Mouse (Mus musculus) cortical plate, adult 2 months (tissue): ENCODE measurements at regions not wholly inside any gene's neighbourhood (a gene's known extent, or its start where the extent isn't known, plus 50 kb on each side); places are given as distances from the start of the nearest gene placed in this dataset.

Experiments used
- CTCF ChIP-seq: fragments of 200-500 bp; IDR thresholded peaks from 2 replicates; pipeline ENCODE4 v1.5.1; 2011; ENCODE audit warnings: mild to moderate bottlenecking, control low read depth, low read length; ENCODE audit not compliant: insufficient read depth; ENCODE audit errors: extremely low read depth
- POLR2A ChIP-seq: fragments of 200-500 bp; IDR thresholded peaks from 2 replicates; pipeline ENCODE4 v1.6.1; 2011; ENCODE audit warnings: mild to moderate bottlenecking, low read length, control low read depth; ENCODE audit not compliant: insufficient read depth; ENCODE audit errors: extremely low read depth

DNA sequence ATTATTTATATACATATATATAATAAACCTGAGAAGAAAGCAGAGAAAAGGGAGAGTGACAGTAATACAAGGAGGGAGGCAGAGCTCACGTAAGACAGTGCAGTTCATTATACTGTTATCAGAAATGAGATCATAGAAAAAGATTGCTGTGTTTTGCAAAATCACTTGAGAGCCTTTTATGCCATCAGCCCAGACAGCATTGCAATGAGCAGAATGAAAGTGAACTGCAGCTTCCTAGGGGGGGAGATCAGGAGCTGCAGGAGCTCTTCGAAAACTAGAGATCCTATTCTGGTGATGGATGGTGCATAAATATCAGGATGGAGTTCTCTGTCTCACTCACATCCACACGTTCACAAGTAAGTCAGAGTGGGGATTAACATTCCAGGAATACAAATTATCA, 401.6 kb upstream of the Tmprss15 start:
- TF ChIP-seq POLR2A = no peak
- no peak for TF ChIP-seq CTCF
